Mouse (Mus musculus): Measurements from ENCODE around the gene Pes1.

Pes1 gene

DNA sequence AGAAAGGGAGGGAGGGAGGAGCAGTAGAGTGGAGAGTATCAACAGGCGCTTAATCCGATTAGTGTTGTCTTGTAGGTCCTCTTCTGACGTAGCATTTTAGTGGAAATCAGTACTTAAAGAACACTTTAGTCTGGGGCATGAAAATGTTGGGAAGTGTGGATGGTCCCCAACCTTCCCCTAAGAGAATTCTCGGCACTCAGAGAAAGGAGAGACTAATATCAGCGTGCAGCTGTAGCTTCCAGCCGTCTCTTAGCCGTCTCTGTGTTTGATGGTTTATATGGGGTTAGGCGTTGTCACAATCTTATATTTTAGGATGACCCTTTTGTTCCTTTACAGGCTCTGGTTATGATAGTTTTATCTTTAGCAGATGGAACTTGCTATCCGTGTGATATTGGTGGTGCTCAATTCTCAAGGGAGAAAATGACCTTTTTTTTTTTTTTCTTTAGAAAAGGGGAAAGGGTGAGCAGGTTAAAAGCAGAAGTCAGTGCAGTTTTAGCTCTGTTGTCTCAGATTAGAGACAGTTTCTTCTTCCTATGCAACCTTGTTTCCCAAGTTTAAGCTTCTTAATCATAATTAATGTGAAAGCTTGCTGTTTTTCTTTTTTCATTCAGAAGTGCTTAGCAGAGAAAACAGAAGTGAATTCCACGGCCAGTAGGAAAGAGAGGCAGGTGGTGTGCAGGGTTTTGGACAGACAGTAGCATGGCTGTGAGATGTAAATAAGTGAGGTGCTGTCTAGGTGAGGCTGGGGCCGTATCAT is 819 bp downstream of the Pes1 start:
- in situ Hi-C loops (cut with MboI) = no loop called here

DNA sequence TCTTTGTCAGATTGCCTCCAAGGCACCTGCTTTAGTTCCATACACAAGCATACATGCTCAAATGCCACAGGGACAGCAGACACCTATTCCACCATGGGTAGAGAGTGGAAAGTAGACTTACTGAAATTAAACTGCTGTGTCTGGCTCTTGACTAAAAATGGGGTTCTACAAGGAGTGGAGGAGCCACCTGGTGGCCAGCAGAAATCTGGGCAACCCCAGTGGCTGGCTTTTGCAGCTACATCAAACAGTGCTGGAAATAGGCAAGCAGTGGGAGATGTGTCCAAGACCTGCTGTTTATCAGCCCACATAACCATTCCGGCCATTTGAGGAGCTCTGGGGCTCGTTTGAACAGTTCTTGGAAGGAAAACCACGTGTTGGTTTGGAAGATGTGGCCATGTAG is 6.1 kb downstream of the Pes1 start:
- in situ Hi-C loops (cut with MboI) = no loop called here

DNA sequence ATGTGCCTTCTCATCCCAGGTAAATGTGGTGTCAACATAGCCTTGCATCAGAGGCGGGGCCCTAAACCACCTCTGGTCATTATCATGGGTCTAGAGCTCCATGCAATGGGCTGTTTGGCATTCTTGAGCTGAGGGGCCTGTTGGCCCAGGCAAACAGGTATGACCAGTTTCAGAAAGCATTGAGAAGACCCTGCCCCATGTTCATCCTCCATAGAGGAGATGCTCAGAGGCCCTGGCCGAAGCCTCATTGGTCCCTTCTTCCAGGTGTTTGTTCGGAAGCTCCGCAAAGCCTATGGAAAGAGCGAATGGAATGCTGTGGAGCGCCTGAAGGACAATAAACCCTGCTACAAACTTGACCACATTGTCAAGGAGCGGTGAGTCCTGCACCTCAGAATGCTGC is 6.6 kb downstream of the Pes1 start:
- in situ Hi-C loops (cut with MboI) = no loop called here

DNA sequence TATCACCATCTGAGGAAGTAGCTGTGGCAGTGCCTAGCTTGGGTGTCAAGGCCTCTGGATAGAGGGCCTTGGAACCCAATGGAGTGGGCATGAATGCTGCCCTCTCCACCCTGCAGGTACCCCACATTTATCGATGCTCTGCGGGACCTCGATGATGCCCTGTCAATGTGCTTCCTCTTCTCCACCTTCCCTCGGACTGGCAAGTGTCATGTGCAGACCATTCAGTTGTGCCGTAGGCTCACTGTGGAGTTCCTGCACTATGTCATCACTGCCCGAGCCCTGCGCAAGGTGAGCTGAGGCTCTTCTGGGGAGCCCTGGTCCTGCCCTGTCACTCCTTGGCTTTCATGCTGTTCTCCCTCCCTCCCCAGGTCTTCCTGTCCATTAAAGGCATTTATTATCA is 9.3 kb downstream of the Pes1 start:
- in situ Hi-C loops (cut with MboI) = no loop called here

DNA sequence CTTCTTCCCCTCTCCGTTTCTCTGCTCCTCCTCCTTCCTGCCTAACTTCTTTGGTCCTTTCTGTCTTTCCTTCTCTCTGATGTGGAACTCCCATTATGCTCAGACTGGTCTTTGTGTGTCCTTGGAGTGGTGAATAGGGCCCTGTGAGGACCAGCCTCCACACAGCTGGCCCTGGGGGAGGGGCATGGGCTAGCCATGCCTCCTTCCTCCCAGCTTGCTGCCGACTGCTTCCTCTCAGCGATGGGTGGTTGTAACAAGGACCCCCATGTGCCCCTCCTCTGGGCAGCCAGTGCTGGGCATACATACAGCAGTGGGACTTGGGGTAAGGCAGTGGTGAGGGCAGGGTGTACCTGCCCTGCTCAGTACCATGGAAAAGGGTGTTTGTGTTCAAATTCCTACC is 10.5 kb downstream of the Pes1 start:
- in situ Hi-C loops (cut with MboI) = no loop called here

DNA sequence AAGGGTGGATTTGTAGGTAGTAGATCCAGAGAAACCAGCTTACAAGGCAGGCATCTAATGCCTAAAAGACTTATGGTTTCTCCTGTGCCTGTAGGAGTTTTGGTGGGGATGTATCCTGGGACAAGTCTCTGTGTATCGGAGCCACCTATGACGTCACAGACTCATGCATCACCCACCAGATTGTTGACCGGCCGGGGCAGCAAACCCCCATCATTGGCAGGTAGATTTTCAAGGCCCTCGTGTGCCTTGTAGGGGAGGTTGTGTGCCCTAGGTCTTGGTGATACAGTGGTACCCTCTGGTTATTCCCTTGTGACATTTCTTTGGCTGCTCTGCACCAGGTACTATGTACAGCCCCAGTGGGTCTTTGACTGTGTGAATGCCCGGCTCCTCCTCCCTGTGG is 12.9 kb downstream of the Pes1 start, which contains the start of gene 4930556J24Rik:
4930556J24Rik (minus strand) TSS at position 101 of the 400 bp plus-strand sequence.
- in situ Hi-C loops (cut with MboI) = no loop called here

DNA sequence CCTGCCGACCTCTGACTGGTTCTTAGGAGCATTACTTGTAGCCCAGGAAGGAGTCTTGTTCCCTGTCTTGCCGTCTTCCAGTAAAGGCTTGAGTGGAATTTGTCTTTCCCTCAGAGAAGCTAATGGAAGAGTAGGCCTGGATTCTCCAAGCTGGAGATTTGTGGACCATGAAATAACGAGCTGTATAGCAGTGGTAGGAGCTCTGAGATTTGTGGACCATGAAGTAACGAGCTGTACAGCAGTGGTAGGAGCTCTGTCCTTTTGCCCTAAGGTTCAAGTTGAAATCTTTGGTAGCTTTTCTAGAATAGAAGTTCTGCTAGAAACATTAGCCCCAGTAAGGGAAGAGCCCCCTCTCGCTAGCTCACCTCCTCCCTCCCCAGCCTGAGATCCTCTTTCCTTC is 14.6 kb downstream of the Pes1 start:
- in situ Hi-C loops (cut with MboI) = no loop called here

DNA sequence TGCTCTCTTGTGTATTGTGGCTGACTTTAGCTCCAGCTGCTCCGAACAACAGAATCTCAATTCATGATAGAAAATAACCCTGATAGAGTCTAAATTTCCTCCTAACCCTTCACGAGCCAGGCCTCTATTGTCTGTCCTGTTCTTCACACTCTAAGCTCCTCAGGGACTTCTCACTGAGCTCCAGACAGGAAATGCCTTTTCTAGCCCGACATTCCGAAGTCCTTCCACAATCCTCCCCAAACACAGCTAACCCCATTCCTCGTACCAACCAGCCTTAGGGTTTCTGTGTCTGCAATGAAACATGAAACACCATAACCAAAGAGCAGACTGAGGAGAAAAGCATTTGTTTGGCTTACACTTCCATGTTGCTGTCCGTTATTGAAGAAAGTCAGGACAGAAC is 17.8 kb downstream of the Pes1 start:
- in situ Hi-C loops (cut with MboI) = no loop called here

DNA sequence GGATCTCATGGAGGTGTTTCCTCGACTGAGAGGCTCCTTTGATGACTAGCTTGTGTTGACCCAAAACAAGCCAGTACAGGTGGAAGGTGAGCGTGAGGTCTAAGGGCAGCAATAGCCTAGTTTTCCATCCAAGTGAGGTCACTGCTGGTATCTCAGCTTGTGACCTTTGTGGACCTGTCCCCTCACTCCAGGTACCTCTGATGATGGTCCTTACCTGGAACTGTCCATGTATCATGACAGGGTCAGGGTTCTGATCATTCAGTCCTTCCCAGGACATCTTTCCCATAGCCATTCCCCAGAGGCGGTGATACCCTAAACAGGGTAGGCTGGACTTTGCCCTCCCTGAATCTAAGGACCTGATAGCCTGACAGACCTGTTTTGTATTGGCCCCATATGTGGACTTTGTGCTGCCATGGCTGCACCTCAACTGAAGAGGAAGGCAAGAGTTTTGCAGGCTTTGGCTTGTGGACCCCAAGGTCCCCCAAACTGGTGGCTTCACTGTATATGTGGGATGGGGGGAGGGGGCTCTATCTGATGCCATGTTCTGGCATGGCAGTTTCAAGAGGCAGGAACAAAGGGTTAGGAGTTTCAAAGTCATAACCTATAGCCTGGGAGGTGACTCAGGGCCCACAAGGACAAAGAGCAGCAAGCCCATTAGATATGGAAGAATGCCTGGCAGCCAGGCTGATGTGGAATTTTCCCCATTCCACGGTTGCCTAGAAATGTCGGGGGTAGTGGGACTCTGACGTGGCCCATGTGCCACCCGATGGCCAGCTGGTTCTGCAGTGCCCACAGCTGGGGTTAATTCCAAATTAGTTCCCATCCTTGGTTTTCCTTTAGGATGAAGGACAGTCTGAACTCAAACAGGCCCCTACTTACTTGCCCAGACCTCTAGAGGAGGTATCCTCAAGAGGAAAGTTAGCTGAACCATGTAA is 18.8 kb downstream of the Pes1 start:
- in situ Hi-C loops (cut with MboI) = no loop called here

DNA sequence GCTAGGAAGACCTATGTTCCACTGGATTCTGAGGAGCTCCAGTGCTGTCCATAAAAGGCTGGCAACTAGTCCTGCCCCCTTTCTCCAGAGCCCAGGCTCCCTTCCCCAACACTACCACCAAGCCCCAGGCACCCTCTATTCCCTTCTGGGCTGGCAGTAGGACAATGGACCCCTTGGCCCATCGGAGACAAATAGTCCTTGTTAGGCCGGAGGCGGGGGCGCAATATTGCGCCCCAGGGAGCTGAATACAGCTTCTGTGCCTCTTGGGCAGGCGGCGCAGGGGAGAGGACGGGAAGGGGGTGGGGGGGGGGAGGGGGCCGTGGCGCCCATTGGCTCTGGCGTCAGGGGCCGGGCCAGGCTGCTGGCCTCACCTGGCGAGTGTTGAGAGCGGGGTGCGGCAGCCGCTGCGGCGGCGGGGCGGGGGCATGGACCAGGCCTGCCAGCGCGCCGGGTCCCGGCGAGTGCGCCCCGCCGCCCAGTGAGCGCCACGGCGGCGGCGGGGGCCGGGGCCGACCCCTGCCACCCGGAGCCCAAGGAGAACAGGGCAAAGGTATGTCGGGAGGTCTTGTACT is 19.6 kb downstream of the Pes1 start, which contains the start of gene Gal3st1:
Gal3st1 (plus strand) TSS at position 346 of the 572 bp plus-strand sequence.
- in situ Hi-C loops (cut with MboI) = no loop called here

DNA sequence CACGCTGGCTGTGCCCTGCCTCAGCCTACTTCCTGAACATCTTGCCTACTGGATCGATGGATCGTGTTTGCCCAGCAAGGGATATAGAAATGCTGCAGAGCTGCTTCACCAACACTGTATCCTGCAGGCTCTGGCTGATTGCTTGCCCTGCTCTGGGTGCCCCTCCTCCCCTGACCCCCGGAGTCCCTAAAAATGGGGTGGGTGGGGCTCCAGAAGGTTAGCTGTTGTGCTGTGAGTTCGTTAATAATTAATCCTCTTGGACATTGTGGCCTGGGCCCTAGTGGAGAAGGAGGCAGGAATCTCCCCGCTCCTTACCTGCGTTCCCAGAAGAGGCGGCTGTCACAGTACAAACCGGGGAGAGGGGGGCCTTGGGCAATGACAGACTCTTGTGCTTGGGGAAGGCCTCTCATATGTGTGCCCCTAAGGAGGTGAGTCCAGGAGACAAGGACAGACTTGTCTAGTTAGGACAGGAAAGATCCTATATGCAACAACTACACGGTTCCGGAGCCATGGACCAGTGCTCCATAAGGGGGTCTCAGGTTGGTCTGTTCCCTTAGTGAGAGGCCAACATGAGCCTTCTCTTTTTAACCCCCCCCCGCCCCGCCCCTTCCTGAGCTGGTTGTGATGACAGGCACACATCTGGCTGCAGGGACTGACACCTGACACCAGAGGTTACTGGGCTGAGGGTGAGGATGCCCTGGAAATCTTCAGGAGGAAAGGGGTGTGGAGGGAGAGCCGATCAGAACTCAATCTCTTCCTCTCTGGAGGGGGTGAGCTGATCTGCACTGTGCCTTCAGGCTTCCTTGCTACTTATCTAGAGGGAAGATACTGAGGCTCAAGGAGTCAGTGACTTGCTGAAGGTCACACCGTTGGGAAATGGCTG is 20.3 kb downstream of the Pes1 start:
- in situ Hi-C loops (cut with MboI) = no loop called here

DNA sequence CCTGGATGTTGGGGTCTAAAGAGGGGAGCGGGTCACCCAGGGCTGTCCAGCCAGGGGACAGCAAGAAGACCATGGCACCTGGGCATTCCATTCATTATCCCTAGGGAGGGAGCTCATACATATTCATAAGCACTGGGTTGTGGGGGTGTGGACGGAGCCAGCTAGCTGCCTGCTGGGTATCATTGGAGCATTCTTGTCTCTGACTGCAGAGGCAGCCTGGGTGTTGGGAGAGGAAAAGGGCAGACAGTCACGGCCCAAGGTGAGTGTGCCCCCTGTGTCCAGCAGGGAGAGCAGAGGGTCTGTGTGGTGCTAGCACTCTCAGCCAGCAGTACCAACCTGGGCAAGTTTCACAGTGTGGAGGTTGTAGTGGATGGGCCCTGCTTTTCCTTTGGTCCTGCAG is 26.0 kb downstream of the Pes1 start:
- in situ Hi-C loops (cut with MboI) = no loop called here

DNA sequence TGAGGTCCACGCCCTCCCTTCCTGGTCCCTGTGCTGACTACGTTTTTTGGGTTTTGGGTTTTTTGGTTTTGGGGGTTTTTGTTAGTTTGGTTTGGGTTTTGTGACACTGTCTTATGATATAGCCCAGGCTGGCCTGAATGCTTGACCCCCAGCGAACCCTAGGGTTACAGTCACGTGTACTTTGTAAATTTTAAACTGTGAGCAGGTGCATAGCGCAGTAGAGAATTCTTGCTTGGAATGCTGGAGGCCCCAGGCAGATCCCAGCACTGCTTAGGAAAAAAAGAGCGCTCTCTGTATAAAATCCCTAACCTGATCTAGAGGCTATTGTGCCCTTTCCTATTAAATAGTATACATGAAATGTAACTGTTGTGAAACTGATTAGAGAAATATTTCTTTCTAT is 29.4 kb downstream of the Pes1 start:
- in situ Hi-C loops (cut with MboI) = no loop called here

DNA sequence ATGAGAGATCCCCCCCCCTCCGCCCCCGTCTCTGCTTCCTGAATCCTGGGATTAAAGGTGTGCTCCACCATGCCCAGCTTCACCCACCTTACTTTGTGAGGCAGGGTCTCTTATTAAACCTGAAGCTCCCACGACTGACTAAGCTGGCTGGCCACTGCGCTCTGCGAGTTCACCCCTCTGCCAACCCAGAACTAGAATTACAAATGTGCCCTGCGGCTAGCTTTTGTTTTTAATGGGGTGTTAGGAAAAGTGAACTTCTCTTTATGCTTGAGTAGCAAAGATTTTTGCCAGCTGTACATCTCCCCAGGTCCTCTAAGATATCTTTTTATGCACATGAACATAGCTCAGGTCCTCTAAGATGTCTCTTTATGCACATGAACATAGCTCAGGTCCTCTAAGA is 30.1 kb downstream of the Pes1 start:
- in situ Hi-C loops (cut with MboI) = no loop called here

DNA sequence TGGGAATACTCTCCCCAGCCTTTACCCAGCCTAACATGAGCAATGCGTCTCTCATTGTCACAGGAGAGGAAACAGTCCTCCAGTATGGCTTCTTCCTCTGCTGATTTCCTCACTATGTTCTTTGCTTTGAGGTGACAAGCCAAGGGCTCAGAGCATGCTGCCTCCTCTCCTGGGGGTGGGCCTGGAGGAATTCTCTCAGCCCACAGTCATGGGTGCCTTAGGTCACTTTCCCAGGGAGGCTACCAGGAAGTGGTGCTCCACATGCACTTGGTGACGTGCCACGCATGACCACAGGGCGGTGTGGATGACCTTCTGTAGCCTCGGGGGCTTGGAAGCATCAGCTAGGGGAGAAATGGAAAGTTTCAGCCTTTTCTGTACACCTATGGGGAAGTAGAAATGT is 31.7 kb downstream of the Pes1 start:
- in situ Hi-C loops (cut with MboI) = no loop called here

DNA sequence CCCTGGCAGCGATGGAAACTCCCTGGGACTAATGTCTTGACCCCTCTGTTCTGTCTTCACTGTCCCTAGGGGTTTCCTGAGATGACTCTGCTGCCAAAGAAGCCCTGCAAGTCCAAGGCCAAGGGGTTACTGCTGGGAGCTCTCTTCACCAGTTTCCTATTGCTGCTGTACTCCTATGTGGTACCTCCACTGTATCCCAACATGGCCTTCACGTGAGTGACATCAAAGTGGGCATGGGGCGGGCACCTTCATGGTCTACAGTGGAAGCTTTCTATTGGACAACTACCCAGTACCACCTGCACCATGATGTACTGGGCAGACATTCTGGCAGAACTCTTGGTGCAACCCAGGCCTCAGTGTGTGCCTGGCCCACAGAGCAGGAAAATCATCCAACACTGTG is 33.1 kb downstream of the Pes1 start:
- in situ Hi-C loops (cut with MboI) = no loop called here

DNA sequence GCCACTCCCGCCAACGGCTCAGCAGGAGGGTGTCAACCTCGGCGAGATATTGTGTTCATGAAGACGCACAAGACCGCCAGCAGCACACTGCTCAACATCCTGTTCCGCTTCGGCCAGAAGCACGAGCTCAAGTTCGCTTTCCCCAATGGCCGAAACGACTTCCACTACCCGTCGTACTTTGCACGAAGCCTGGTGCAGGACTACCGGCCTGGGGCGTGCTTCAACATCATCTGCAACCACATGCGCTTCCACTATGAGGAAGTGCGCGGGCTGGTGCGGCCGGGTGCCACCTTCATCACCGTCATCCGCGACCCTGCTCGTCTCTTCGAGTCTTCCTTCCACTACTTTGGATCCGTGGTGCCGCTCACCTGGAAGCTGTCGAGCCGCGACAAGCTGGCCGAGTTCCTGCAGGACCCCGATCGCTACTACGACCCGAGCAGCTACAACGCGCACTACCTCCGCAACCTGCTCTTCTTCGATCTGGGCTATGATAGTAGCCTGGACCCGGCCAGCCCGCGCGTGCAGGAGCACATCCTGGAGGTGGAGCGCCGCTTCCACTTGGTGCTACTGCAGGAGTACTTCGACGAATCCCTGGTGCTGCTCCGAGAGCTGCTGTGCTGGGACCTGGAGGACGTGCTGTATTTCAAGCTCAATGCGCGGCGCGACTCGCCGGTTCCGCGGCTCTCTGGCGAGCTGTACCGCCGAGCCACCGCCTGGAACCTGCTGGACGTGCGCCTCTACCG is 34.4 kb downstream of the Pes1 start:
- in situ Hi-C loops (cut with MboI) = no loop called here

DNA sequence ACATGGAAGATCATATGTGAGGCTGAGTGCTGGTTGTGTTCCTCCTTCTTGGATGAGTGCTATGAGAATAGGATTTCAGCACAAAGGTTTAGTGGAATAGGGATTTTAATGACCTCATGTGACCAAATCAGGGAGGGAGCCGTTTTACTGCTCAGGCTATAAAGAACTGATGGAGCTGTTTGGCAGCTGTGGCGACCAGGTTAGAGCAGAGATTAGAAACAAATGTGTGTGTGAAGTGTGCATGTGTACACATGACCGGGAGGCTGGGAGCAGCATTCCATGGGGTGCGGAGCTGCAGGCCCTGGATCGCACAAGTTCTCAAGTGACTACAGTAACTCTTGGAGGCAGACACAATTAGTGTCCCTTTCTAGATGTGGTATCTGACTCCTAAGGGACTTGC is 35.8 kb downstream of the Pes1 start:
- in situ Hi-C loops (cut with MboI) = no loop called here

DNA sequence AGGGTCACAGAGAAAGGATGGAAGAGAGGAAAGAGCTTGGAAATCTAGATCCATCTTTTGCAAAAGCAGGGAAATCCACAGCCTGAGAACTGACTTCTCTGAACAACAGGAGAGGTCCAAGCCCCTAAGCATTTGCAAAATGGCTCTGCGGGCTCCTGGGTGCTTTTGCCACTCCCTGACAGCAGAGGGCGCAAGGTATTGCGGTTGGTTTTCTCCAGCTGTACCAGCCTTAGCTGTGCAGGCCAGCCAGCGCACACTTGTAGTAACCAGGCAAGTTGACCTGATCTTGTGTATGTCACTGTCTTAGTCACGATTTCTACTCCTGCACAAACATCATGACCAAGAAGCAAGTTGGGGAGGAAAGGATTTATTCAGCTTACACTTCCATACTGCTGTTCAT is 37.8 kb downstream of the Pes1 start:
- in situ Hi-C loops (cut with MboI) = no loop called here

DNA sequence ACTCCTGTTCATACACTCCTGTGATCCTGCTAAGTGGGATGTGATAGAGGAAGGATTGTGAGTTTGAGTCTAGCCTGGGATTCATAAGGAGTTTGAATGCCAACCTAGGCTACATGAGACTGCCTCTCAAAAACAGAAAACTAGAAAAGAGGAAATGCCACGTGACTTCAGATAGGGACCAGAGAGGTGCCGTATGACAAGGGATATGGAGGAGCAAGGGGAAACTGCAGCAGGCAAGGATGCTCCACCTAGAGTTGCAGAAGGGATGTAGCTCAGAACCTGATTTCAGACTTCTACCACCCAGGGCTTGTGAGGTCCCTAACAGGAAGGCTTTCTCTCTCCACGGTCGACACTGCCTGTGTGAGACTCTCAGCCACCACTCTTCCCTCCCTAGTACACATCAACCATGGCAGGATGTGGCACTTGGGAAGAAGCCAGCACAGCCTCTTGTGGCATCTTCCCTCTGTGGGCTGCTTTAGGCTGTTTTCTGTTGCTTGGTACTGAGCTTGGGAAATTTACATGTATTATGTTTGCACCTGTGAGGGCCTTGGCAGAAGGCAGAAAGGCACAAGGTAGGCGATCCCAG is 41.5 kb downstream of the Pes1 start:
- in situ Hi-C loops (cut with MboI) = no loop called here

DNA sequence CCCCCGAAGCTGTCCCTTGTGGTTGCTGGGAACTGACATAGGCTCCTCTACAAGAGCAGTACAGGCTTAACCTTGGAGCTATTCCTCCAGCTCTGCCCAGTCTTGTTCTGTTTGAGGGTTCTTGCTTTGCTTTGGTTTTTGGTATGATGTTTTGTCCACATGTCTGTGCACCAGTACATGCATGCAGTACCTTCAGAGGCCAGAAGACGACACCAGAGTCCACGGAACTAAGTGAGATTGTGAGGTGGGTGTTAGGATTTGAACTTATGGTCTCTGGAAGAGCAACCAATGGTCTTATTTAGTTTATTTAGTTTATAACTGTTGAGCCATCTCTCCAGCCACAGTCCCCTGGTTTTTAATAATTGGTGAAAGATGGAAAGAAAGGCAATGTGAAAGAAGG is 42.7 kb downstream of the Pes1 start:
- in situ Hi-C loops (cut with MboI) = no loop called here
